Mouse (Mus musculus): ENCODE measurements around the gene Armh2.
A peak's percentile ranks its signal among the peaks of the same experiment; 100 is the strongest.

Gene Armh2

DNA sequence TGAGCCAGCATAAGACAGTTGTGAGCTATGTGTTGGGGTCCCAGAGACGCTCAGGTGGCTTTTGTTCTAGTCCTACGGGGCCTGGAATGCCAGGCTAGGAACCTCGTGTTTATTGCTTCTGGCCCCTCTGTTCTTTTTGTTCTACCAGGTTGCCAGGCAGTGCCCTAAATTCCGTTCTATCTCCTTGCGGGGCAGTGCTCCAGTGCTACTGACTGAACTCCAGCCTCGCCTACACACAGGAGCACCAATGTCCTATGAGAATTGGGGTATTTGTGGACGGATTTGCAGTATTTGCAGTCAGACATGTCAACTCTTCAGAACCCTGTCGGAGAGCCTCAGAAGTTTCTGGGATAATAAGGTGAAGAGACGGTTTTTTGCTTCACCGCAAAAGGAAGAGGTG is at the start of gene Armh2:
Gene Armh2, plus strand, starts transcription at position 205 of the 400 bp plus-strand sequence.
- DNase-seq (ENCODE audit: low read depth, low spot score): no peak

DNA sequence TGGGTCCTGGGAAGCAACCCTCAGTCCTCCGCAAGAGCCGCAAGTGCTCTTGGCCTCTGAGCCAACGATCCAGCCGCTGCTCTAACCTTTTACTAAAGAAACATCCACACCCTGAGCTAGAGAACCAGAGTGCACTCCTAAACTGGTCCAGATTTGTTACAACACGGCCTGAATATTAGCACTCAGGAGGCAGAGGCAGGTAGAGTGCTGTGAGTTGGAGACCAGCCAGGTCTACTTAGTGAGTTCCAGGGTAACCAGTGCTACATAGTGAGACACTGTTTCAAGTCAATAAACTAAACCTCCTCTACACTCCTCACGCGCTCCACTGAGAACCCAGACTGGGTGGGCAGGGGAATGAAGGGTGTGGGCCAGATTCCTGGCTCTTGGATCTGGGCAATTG is 47.7 kb upstream of the Armh2 start:
- DNase-seq (ENCODE audit: low read depth, low spot score): no peak

DNA sequence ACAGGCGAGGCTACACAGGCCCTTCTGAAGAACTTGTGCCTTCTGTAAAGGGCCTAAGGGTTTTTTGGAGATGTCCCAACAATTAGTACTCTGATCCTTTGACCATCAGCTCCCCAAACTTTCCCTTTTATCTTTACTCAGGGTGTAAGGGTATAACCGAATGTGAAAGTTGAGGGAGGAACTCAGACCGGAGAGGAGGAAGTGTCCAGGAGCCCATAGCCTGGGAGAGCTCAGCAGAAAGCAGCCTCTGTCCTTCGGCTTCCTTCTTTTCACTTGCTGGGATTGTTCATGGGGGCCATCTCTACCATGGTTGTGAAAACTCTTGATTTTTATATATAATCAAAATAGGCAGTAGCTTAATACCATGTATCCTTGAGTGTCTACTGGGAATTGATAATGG is 42.3 kb upstream of the Armh2 start:
- no peak for DNase-seq (ENCODE audit: low read depth, low spot score)

DNA sequence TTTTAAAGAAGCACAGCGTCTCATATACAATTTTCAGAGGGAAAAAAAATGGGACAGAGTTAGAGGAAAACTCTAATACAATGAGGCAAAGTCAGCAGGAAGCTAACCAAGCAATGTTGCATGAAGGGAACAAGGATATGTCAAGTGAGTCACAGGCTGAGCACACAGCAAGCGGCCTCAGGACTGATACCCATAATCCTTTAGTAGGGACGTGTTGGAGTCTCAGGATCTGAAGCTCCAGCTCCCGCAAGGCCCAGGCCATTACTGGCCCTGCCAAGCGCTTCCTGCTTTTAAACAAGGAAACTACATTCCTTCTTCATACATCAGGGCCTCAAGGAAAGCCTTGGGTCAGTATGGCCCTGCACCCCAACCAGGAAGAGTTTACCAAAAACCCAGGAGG is 38.9 kb upstream of the Armh2 start:
- no peak for DNase-seq (ENCODE audit: low read depth, low spot score)

DNA sequence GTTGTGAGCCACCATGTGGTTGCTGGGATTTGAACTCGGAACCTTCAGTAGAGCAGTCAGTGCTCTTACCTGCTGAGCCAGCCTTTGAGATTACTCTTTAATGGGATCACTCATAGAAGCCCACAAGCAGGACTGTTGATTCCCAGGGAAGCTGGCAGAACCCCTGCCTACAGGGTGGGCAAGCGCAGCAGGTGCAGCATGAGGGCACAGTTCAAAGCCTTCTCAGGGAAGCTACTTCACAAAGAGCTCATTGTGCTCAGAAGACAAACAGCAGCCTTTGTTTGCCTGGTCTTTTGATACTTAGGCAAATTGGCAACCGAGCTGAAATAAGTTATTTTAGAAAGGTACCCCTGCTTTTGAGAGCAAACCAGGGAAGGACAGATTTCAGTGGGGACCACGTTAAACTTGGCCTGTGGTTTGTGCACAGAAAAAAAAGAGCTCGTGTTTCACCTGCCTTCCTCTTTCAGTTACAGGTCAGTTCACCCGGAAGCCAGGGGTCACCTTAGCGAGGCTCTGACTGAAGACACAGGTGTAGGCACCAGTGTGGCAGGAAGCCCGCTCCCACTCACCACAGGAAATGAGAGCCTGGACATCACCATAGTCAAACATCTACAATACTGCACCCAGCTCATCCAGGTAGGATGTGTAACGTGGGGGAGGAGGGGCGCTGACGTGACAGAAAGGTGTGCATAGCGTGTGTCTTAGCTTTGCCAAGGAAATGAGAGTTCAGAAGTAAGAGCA is 31.2 kb upstream of the Armh2 start:
- no peak for DNase-seq (ENCODE audit: low read depth, low spot score)

DNA sequence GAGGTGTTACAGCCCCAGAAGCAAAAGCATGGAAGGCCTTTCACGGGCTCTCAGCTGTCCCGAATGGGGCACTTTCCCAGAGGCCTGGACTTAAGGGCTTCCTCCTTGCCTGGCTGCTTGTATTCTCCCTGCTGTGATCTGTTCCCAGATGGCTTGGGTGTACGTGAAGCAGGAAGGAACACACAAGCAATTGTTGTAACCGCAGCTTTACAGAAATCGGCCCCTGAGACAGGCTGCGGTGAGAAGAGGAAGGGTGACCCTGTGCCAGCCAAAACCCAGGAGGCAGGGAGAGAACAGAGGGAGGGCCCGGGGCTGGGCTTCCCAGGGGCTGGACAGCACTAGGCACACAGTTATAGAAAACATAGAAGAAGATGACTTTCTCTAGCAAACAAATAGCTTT is 30.1 kb upstream of the Armh2 start:
- DNase-seq (ENCODE audit: low read depth, low spot score): no peak

DNA sequence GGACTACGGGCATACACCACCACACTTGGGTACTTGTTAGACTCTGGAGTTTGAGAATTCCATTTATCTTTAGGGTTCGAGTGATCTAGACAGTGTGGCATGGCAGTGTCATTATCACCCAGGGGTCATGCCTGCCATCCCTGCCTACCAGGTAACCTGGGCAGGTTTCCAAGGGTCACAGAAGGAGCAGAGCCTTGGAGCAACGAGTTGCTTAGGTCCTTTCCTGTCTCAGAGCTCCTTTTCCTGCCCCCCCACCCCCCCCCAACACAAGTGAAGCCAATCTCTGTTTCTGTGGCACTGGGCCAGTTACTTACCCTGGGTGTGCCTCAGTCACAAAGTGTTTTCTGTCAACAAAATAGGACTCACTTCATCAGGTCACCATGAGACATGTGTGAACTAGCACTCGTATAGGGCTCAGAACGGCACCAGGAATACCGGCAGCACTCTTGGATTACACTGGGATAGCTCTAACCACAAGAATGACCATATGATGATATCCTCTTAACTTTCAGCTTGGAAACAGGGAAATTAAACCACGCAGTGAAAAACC is 28.4 kb upstream of the Armh2 start:
- no peak for DNase-seq (ENCODE audit: low read depth, low spot score)

DNA sequence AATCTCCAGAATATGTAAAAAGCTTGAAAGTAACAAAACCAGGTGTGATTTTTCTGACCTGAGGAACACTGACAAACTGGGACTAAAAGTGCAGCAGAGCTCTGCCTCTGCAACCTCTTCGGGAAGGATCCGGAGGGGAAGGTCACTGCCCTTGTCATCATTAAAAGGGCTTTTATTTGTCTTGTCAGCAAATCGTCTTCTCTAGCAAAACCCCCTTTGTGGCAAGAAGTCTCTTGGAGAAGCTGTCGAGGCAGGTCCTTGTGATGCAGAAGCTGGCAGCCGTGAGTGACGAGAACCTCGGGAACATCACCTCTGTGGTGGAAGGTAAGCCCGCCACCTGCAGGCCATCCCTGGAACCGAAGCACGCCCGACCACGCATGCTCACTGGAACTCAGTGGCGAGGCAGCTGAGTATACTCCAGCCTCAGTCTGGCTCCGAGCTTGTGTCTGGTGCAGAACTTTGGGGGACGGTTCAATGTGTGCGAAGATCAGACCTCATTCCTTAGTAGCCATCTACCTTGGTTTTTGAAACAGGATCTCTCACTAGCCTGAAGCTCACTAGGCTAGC is 27.5 kb upstream of the Armh2 start:
- peak; percentile 16 for DNase-seq (ENCODE audit: low read depth, low spot score)

DNA sequence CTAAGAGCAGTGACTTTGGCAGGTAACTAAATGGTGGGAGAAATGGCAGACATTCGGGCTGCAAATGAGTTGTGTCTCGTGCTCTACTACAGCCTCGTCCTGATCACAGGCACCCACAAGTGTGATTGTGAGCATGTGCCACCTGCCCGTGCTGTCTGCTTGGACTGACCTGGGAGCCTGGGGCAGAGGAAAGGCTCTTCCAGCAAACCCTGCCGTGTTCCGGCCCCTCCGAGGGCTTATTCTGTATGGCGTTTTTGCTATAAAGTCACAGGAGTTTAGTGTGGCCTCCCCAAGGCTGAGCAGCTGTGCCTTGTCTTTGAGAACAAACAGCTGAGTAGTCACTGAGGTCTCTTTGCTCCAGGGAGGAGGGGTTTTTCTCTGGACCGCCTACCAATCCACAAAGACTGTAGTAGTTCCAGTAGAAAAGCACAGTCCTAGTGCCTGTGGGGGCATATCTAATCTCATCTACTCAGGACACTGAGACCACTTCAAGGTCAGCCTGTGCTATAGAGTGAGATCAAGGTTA is 26.6 kb upstream of the Armh2 start:
- DNase-seq (ENCODE audit: low read depth, low spot score): no peak

DNA sequence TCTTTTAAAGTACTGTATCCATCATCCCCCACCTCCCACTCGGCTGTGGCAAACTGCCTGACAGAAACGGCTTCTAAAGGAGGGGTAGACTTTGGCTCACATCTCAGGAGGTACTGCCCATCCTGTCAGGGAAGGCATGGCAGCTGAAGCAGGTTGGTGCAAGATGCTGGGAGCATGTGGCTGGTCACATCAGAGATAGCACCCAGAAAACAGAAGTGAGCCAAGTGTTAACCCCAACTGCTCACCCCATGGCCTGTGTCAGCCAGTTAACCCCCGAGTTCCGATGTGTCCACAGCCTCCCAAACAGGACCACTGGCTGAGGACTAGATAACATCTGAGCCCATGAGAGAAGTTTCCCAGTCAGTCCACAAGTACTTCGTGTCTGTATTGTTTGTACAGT is 25.4 kb upstream of the Armh2 start:
- no peak for DNase-seq (ENCODE audit: low read depth, low spot score)

DNA sequence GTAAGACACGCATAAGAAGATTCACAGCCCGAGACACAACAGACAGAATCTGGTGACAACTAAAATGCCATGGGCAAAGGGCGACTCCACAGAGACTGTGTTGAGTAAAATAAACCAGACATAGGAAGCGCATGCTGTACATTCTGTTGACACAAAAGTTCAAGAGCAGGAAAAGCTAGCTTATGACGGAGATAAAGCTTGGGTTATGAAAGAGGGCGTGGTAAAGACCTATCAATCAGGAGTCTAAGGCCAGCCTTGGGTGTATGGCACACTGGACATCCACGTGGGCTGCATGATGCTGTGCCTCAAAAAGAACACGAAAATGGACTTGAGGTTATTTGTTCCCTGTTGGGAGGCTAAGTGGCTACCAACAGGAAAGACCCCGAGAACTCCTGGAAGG is 24.6 kb upstream of the Armh2 start:
- DNase-seq (ENCODE audit: low read depth, low spot score): no peak

DNA sequence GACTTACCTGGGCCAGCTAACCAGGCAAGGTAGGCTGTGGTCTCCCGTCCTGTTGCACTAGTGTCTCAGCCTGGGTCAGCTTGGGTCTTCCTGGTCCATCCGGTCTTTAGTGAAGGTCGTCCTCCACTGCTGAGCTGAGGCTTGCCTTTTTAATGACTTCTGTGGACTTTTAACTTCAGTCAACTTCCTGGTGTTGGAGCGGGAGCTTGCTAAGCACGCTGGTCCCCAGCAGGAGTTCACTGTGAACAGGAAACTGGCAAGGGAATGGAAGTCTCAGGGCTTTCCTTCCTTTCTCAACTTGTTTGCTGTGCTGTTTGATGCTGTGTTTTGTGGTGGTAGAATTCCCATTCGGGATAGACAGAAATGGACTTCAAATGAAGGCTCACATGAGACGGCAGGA is 23.4 kb upstream of the Armh2 start:
- DNase-seq (ENCODE audit: low read depth, low spot score): no peak

DNA sequence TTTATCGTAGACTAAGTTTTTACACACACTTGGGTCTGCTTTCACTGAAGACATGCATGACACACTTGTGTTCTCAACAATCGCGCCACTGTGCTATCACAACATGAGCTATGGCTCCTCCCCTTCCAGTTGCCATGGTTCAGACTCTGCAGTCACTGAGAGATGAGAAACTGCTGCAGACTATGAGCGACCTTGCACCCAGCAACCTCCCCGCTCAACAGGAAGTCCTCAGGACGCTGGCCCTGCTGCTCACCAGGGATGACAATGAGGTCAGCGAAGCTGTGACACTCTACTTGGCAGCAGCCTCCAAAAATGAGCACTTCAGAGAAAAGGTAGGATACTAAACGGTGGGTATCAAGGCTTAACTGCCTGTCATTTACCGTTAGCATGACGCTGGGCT is 19.5 kb upstream of the Armh2 start:
- DNase-seq (ENCODE audit: low read depth, low spot score): no peak

DNA sequence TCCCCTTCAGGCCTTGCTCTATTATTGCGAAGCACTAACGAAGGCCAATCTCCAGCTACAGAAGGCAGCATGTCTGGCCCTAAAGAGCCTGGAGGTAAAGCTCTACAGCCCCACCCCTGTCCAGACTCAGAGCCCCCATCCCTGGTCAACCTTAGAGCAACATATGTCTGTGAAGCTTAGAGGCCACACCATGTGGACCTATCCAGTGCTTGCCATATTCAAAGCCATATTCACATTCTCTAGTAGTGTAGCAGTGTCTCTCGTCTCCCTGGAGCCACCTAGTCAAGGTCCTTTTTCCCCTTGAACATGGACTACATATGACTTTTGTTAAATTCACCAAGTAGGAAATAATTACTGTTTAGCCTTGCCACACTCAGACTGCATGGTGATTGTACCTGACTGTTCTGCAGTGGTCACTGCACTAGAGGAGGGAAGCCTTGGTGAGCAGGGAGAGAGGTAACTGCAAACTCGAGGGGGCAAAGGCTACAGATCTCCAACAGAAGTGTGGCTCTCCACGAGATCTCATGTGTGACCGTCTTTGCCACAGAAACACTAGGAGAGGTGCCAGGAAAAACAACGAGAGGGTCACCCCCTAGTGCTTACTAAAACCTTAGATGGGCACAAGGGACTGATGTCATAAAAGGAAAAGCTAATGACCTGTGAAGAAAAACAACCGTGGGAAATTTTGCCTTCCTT is 17.2 kb upstream of the Armh2 start:
- no peak for DNase-seq (ENCODE audit: low read depth, low spot score)

DNA sequence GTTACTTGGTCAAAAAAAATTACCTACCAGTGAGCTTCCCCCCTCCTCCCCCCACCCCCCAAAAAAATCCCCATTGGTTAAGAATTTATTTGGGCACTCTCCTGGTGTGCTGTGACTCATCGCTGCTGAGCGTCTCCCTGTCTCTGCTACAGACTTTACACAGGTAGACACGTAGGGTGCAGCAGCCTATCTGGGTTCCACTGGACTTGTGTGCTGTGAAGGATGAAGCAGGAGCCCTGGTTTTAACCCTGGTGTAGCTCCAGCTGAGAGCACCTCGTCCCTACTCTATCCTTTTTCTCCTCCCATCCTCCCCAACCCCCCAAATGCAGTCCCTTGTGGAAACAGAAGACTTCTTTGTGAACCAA is 16.7 kb upstream of the Armh2 start:
- DNase-seq (ENCODE audit: low read depth, low spot score): no peak

DNA sequence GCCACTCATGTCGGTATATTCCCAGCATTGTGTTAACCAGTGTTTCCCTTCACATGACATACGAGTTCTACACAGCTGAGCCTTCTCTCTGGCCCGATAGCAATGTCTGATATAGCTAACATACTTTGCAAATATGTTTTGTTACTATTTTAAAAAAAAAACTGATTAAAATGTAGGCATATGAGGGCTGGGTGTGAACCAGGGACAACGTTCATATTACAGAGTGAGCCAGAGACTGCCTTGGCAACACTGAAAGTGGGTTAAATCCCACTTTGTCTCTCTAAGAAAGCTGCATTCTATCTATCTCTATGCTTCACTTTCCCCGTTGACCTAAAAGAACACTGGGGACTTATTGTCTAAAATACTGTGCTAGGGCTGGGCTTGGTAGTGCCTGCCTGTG is 11.9 kb upstream of the Armh2 start:
- no peak for DNase-seq (ENCODE audit: low read depth, low spot score)

DNA sequence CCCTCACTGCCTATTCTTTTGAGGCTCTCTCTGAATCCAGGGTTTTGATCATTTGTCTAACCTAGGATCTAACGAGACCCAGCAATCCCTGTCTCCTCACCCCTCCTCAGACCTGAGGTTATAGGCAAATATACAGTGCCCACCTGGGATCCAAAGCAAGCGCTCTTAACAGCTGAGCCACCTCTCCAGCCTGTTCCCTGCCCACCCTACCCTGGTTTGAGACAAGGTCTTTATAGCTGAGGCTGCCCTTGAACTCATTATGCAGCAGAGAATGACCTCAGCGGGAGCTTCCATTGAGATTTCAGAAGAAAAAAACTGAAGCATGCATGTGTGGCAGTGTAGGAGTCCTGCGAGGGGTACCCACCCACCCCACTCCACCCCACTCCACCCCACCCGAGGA is 6.5 kb upstream of the Armh2 start:
- no peak for DNase-seq (ENCODE audit: low read depth, low spot score)

DNA sequence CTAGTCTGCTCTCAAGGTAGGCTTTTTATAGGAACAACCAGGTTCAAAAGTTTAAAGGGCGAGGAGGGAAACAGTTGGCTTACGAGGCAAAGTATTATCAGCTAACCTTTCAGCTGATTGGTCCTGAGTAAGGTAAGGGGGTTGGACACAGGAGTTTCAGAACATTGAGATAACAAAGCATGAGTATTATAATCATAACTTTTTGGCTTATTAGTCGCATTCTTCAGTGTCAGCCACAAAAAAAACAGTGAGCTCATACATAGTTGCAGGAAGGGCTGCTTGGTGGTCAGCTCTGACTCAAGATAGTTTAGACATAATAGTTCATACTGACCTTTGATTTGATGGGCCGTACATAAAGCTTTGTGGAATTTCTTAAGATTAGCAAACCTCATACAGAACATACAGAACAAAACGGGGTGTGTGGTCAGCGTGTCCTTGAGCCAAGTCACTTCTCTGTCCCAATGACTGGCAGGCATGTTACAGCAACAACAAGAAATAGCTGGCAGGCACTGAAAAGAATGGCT is 5.4 kb upstream of the Armh2 start:
- DNase-seq (ENCODE audit: low read depth, low spot score): no peak

DNA sequence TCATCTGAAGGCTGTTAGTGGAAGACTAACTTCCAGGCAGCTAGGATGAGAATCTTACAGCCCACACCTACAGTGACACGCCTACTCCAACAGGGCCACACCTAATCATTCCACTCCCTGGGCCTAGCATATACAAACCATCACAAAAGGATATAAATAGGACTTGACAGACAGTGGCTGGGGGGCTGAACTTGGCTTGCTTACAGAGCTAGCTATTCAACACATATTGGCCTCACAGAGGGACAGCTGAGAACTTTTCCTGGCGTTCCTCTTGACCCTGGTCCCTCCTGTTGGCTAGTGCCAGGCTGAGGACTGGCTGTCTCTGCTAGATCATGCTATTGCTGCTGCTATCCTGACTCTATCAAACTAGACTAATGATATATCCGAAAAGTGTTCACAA is 6.8 kb downstream of the Armh2 start:
- no peak for DNase-seq (ENCODE audit: low read depth, low spot score)

DNA sequence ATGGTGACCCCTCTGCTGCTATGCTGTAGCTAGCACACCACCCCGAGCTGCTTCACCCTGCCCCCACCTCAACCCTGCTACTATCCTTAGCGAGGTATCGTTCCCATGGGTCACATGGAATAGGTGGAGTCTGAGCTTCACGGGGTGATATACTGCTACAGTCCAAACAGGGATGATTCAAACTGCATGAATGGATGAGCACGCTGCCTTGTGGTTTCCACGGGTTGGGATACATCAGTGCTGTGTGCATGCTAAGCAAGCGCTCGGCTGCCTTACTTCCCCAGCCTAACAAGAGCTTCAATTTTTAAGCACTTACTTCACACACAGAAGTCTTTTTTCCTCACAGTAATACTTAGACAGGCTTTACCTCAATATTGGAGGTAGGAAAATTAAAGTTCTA is 9.8 kb downstream of the Armh2 start:
- DNase-seq (ENCODE audit: low read depth, low spot score): no peak

DNA sequence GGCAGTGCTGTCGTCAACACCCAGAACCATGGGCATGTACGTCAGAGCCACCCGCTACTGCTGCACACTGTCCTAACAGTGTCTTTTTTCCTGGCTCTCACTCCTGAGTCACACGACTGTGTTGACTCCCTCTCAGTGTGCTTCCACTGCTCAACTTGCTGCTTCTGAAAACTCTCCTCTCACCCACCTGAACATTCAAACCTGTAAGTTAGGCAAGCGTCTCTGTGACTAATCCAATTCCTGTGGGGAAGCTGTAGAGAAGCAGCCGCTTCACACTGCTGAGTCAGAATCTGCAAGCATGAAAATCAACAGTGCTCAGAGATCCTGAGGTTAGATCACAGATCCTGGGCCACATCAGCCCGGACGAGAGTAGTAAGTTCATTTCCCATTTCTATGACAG is 10.4 kb downstream of the Armh2 start:
- no peak for DNase-seq (ENCODE audit: low read depth, low spot score)

DNA sequence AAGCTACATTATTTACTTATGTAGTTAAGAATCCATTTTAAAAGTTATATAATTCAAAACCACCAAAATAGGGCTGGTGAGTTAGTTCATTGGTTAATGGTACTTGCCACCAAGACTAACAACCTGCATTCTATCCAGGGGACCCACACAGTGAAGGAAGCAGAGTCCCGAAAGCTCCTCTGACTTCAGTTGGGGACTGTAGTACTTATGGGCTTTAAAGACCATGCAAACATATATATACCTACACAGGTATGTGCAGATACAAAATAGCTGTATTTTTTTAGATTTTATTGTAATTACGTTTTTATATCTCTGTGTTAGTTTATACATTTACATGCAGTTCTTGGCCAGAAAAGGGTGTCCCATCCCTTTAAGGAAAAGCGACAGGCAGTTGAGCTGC is 15.7 kb downstream of the Armh2 start:
- no peak for DNase-seq (ENCODE audit: low read depth, low spot score)
